Mouse (Mus musculus) hindbrain, embryonic 13.5 days (tissue): ENCODE measurements around the gene Zdhhc17. TPM values are rescaled to one million over a fixed set of nuclear protein-coding genes. Genes with fewer than 3 reads are reported as not detected.
A peak's percentile ranks its signal among the peaks of the same experiment; 100 is the strongest.

Experiments used
- ATAC-seq: fragments of 200-750 bp; cut with Nextera tagmentation; 2 replicates; pipeline ENCODE4 v1.8.0; 2017; ENCODE audit warnings: moderate TSS enrichment; ENCODE audit not compliant: low FRiP score
- H3K27ac ChIP-seq: fragments of 300-500 bp; sonication (generic); 2 replicates; pipeline ENCODE4 v1.5.1; 2015; ENCODE audit warnings: inconsistent platforms, mild to moderate bottlenecking, moderate library complexity
- H3K27me3 ChIP-seq: fragments of 300-500 bp; sonication (generic); 2 replicates; pipeline ENCODE4 v1.6.1; 2015; ENCODE audit warnings: mild to moderate bottlenecking, inconsistent platforms
- H3K36me3 ChIP-seq: fragments of 300-500 bp; sonication (generic); 2 replicates; pipeline ENCODE4 v1.6.1; 2015; ENCODE audit warnings: mild to moderate bottlenecking, inconsistent platforms
- H3K4me1 ChIP-seq: fragments of 300-500 bp; sonication (generic); replicated peaks from 2 replicates; pipeline ENCODE4 v1.6.1; 2015; ENCODE audit warnings: inconsistent platforms
- H3K4me2 ChIP-seq: fragments of 300-500 bp; sonication (generic); 2 replicates; pipeline ENCODE4 v1.6.1; 2015; ENCODE audit warnings: inconsistent platforms, mild to moderate bottlenecking, moderate library complexity
- H3K4me3 ChIP-seq: fragments of 300-500 bp; sonication (generic); 2 replicates; pipeline ENCODE4 v1.5.1; 2015; ENCODE audit warnings: mild to moderate bottlenecking, inconsistent platforms
- H3K9ac ChIP-seq: fragments of 300-500 bp; sonication (generic); 2 replicates; pipeline ENCODE4 v1.6.1; 2015; ENCODE audit warnings: mild to moderate bottlenecking, inconsistent platforms
- H3K9me3 ChIP-seq: fragments of 300-500 bp; sonication (generic); 2 replicates; pipeline ENCODE4 v1.6.1; 2016; ENCODE audit warnings: inconsistent platforms
- WGBS: fragments of 180-500 bp; shearing (Covaris S2); methylation state at CpG from one replicate; pipeline ENCODE4 v1.1.7; 2015; 5-methylcytosine and 5-hydroxymethylcytosine counted together
- polyA plus RNA-seq: library from polyadenylated mRNA; unstranded; fragments of >200 nt; fragmentation: Nextera tagmentation; extraction: Ambion mirVana; gene quantifications from 2 replicates; pipeline ENCODE4 v1.2.1, GENCODE M21; 2015

Zdhhc17 gene
- polyA plus RNA-seq, 1 experiment from 2014 or later = 55.5 TPM

GRCm38 (mm10) chr10:110994761-110995160 lies 15.2 kb downstream of the Zdhhc17 start:
- H3K27ac ChIP-seq = peak overlapping the region; percentile 63

GRCm38 (mm10) chr10:110993249-110993648 lies 16.7 kb downstream of the Zdhhc17 start:
- H3K9me3 ChIP-seq = no peaks in the 10 kb centered on the region
- WGBS = 65% methylated on average over 5 of the region's 5 CpGs
- 0 out of 2 replicates have a peak overlapping the region, but pooled peaks have one; percentile 25 for H3K27ac ChIP-seq

More at GRCm38 (mm10) chr10:110994761-110995160, 15.2 kb downstream of the Zdhhc17 start:
- Histone ChIP-seq H3K9ac (no peak overlapping the region), H3K4me2 (no peak overlapping the region), H3K27me3 (no peaks in the 10 kb centered on the region), H3K4me3 (no peak overlapping the region), H3K36me3 (no peaks in the 10 kb centered on the region), H3K4me1 (peaks cover 31% of the 10 kb centered on the region), H3K9me3 (no peaks in the 10 kb centered on the region)
- ATAC-seq = no peak
- 47% methylated on average over 5 of the region's 5 CpGs for WGBS

GRCm38 (mm10) chr10:110992047-110992431 lies 17.9 kb downstream of the Zdhhc17 start:
- no peaks in the 10 kb centered on the region for H3K36me3 ChIP-seq
- no peaks in the 10 kb centered on the region for H3K9me3 ChIP-seq
- H3K4me1 ChIP-seq = peaks cover 26% of the 10 kb centered on the region
- H3K27me3 ChIP-seq = no peaks in the 10 kb centered on the region
- ATAC-seq = 0 out of 2 replicates have a peak, but pooled peaks have one; percentile 42
- 41% methylated on average over 9 of the region's 9 CpGs for WGBS
- 0 out of 2 replicates have a peak overlapping the region, but pooled peaks have one; percentile 14 for H3K9ac ChIP-seq
- H3K27ac ChIP-seq = peak overlapping the region; percentile 45; the same call in 1 of the 2 replicates
- H3K4me3 ChIP-seq = no peak overlapping the region
- no peak overlapping the region for H3K4me2 ChIP-seq

More at GRCm38 (mm10) chr10:110993249-110993648, 16.7 kb downstream of the Zdhhc17 start:
- Histone ChIP-seq H3K4me3 (no peak overlapping the region), H3K36me3 (no peaks in the 10 kb centered on the region), H3K4me1 (peaks cover 26% of the 10 kb centered on the region), H3K4me2 (no peak overlapping the region), H3K27me3 (no peaks in the 10 kb centered on the region), H3K9ac (no peak overlapping the region)
- no peak for ATAC-seq

- Histone ChIP-seq H3K27ac (peak overlapping the region; percentile 45; the same call in 1 of the 2 replicates), H3K4me1 (peaks cover 26% of the 10 kb centered on the region), H3K9me3 (no peaks in the 10 kb centered on the region), H3K9ac (no peak overlapping the region), H3K36me3 (no peaks in the 10 kb centered on the region), H3K4me2 (no peak overlapping the region), H3K4me3 (no peak overlapping the region), H3K27me3 (no peaks in the 10 kb centered on the region)
- no peak for ATAC-seq
- WGBS = 86% methylated on average over 6 of the region's 6 CpGs
Measured at GRCm38 (mm10) chr10:110991307-110992046, 18.5 kb downstream of the Zdhhc17 start.

GRCm38 (mm10) chr10:110989729-110990128 lies 20.2 kb downstream of the Zdhhc17 start:
- H3K9me3 ChIP-seq = no peaks in the 10 kb centered on the region
- no peaks in the 10 kb centered on the region for H3K36me3 ChIP-seq
- no peaks in the 10 kb centered on the region for H3K27me3 ChIP-seq
- no peak overlapping the region for H3K9ac ChIP-seq
- H3K27ac ChIP-seq = no peak overlapping the region
- H3K4me3 ChIP-seq = no peak overlapping the region
- H3K4me2 ChIP-seq = no peak overlapping the region
- H3K4me1 ChIP-seq = peaks cover 21% of the 10 kb centered on the region
- 76% methylated on average over 2 of the region's 2 CpGs for WGBS
- no peak for ATAC-seq

GRCm38 (mm10) chr10:110986682-110987081 lies 23.3 kb downstream of the Zdhhc17 start:
- WGBS = 94% methylated on average over 17 of the region's 17 CpGs
- H3K4me3 ChIP-seq = no peak overlapping the region
- no peak overlapping the region for H3K27ac ChIP-seq

GRCm38 (mm10) chr10:110982771-110983170 lies 27.2 kb downstream of the Zdhhc17 start:
- 92% methylated on average over 4 of the region's 4 CpGs for WGBS
- Histone ChIP-seq H3K4me3 (no peak overlapping the region), H3K9me3 (no peaks in the 10 kb centered on the region), H3K27me3 (no peaks in the 10 kb centered on the region), H3K4me1 (no peaks in the 10 kb centered on the region), H3K9ac (no peak overlapping the region), H3K36me3 (peaks cover 20% of the 10 kb centered on the region), H3K4me2 (no peak overlapping the region), H3K27ac (no peak overlapping the region)
- no peak for ATAC-seq

More at GRCm38 (mm10) chr10:110986682-110987081, 23.3 kb downstream of the Zdhhc17 start:
- Histone ChIP-seq H3K27me3 (no peaks in the 10 kb centered on the region), H3K9me3 (no peaks in the 10 kb centered on the region), H3K4me1 (peaks cover 2% of the 10 kb centered on the region; the same call in 1 of the 2 replicates), H3K9ac (no peak overlapping the region), H3K4me2 (no peak overlapping the region), H3K36me3 (no peaks in the 10 kb centered on the region)
- no peak for ATAC-seq

GRCm38 (mm10) chr10:110980441-110980840 lies 29.5 kb downstream of the Zdhhc17 start:
- 91% methylated on average over 6 of the region's 6 CpGs for WGBS
- no peak overlapping the region for H3K27ac ChIP-seq
- no peak for ATAC-seq

GRCm38 (mm10) chr10:110979431-110979830 lies 30.5 kb downstream of the Zdhhc17 start:
- Histone ChIP-seq H3K9ac (no peak overlapping the region), H3K27me3 (no peaks in the 10 kb centered on the region), H3K4me3 (no peak overlapping the region), H3K36me3 (peaks cover 20% of the 10 kb centered on the region), H3K4me2 (no peak overlapping the region), H3K9me3 (no peaks in the 10 kb centered on the region), H3K27ac (no peak overlapping the region), H3K4me1 (no peaks in the 10 kb centered on the region)
- no peak for ATAC-seq
- 88% methylated on average over 2 of the region's 2 CpGs for WGBS

More at GRCm38 (mm10) chr10:110980441-110980840, 29.5 kb downstream of the Zdhhc17 start:
- Histone ChIP-seq H3K4me1 (no peaks in the 10 kb centered on the region), H3K4me2 (no peak overlapping the region), H3K9ac (no peak overlapping the region), H3K4me3 (no peak overlapping the region), H3K9me3 (no peaks in the 10 kb centered on the region), H3K36me3 (peaks cover 20% of the 10 kb centered on the region), H3K27me3 (no peaks in the 10 kb centered on the region)

- Histone ChIP-seq H3K9me3 (no peaks in the 10 kb centered on the region), H3K4me1 (no peaks in the 10 kb centered on the region), H3K27me3 (no peaks in the 10 kb centered on the region), H3K4me2 (no peak overlapping the region), H3K36me3 (peaks cover 24% of the 10 kb centered on the region), H3K4me3 (no peak overlapping the region), H3K9ac (no peak overlapping the region), H3K27ac (no peak overlapping the region)
- WGBS = 57% methylated on average over 2 of the region's 2 CpGs
- ATAC-seq = no peak
Measured at GRCm38 (mm10) chr10:110977379-110977778, 32.6 kb downstream of the Zdhhc17 start.

GRCm38 (mm10) chr10:110976046-110976445 lies 33.9 kb downstream of the Zdhhc17 start:
- Histone ChIP-seq H3K4me3 (no peak overlapping the region), H3K4me1 (no peaks in the 10 kb centered on the region), H3K36me3 (peaks cover 31% of the 10 kb centered on the region), H3K9me3 (no peaks in the 10 kb centered on the region), H3K9ac (no peak overlapping the region), H3K4me2 (no peak overlapping the region), H3K27me3 (no peaks in the 10 kb centered on the region), H3K27ac (no peak overlapping the region)
- WGBS = 0% methylated on average over 1 of the region's 1 CpGs
- ATAC-seq = peak; percentile 73

- WGBS = 73% methylated on average over 1 of the region's 1 CpGs
- peaks cover 31% of the 10 kb centered on the region for H3K36me3 ChIP-seq
Measured at GRCm38 (mm10) chr10:110974885-110975284, 35.1 kb downstream of the Zdhhc17 start.

More at GRCm38 (mm10) chr10:110974885-110975284, 35.1 kb downstream of the Zdhhc17 start:
- no peak overlapping the region for H3K9ac ChIP-seq
- ATAC-seq = peak; percentile 21; the same call in 1 of the 2 replicates
- H3K4me2 ChIP-seq = no peak overlapping the region
- H3K4me1 ChIP-seq = no peaks in the 10 kb centered on the region
- no peak overlapping the region for H3K4me3 ChIP-seq
- no peak overlapping the region for H3K27ac ChIP-seq
- no peaks in the 10 kb centered on the region for H3K27me3 ChIP-seq
- H3K9me3 ChIP-seq = no peaks in the 10 kb centered on the region
